Mouse (Mus musculus) layer of hippocampus, postnatal 36 days (tissue): Measurements from ENCODE around the gene Sept3. TPM values are rescaled to one million over a fixed set of nuclear protein-coding genes. Genes with fewer than 3 reads are reported as not detected.

Experiments
- DNase-seq, 2 experiments: peaks; one replicate each; pipeline ENCODE4 v3.0.0; 2022
- total RNA-seq, 2 experiments: library from RNA; stranded (reverse); gene quantifications; 2 replicates each; pipeline ENCODE4 v1.2.3; 2021

The Sept3 gene
- total RNA-seq, 2 experiments from 2014 or later: 608 to 622 TPM

GRCm38 (mm10) chr15:82340414-82341035, 65.8 kb downstream of the Sept3 start:
- no peak for DNase-seq

DNA sequence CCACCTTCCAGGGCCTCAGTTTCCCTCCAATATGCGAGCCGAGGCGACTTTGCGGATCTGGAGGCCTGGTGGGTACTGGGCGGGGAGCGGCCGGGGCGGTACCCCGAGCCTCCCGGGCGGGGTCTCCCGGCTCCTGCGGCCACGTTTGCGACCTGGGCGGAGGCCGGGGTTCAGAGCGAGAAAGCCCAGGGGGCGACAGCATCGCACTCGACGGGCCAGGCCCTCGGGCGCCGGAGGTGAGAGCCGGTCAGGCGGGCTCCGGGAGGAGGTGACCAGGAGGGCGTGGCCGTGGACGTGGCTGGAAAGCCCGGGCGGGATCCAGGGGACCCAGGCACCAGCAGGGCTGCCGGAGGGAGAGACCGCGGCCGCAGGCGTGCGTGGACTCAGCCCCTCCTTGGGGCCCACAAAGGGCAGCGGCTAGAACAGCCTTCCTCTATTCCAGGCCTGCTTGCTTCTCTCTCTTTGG, 66.4 kb downstream of the Sept3 start:
- DNase-seq: no peak

- DNase-seq: no peak
These were observed 67.2 kb downstream of the Sept3 start for GRCm38 (mm10) chr15:82341675-82342542.

GRCm38 (mm10) chr15:82342543-82342935, 67.8 kb downstream of the Sept3 start:
- DNase-seq: no peak

- DNase-seq: no peak
These were observed 68.9 kb downstream of the Sept3 start for GRCm38 (mm10) chr15:82343368-82344287.

Other genes with a start within 250 kb of the Sept3 start
- 100 to 1,000 TPM; 111 to 116 TPM for gene Desi1, start 241.0 kb upstream of the Sept3 start, total RNA-seq
- gene Snu13, start 227.3 kb upstream of the Sept3 start, total RNA-seq: 100 to 1,000 TPM; 107 to 110 TPM
- not detected for gene 4930407I10Rik, start 215.7 kb upstream of the Sept3 start, total RNA-seq
- under 1 TPM; 0.17 to 0.30 TPM for gene Mei1, start 204.9 kb upstream of the Sept3 start, total RNA-seq
- 10 to 100 TPM; 11.5 to 15.3 TPM for gene Ccdc134, start 147.0 kb upstream of the Sept3 start, total RNA-seq
- gene Srebf2, start 127.7 kb upstream of the Sept3 start, total RNA-seq: 100 to 1,000 TPM; 156 to 167 TPM
- under 1 TPM; 0.72 to 0.76 TPM for gene Shisa8, start 62.1 kb upstream of the Sept3 start, total RNA-seq
- under 1 TPM; 0.30 to 0.62 TPM for gene Tnfrsf13c, start 50.5 kb upstream of the Sept3 start, total RNA-seq
- 1 to 10 TPM; 2.7 to 4.0 TPM for gene Cenpm, start 30.1 kb upstream of the Sept3 start, total RNA-seq
- gene 1500009C09Rik, start 22.5 kb upstream of the Sept3 start, total RNA-seq: 100 to 1,000 TPM in 1 of 2 experiments, 10 to 100 TPM in 1; 98.3 to 115 TPM
- gene Wbp2nl, start 24.1 kb downstream of the Sept3 start, total RNA-seq: not detected
- gene Naga, start 64.0 kb downstream of the Sept3 start, total RNA-seq: 10 to 100 TPM; 32.8 to 38.9 TPM
- under 1 TPM; 0.27 to 0.40 TPM for gene Pheta2, start 64.0 kb downstream of the Sept3 start, total RNA-seq
- 100 to 1,000 TPM; 138 to 139 TPM for gene Smdt1, start 64.1 kb downstream of the Sept3 start, total RNA-seq
- 100 to 1,000 TPM; 203 to 209 TPM for gene Ndufa6, start 79.4 kb downstream of the Sept3 start, total RNA-seq
- 10 to 100 TPM; 40.9 to 47.4 TPM for gene Cyp2d22, start 105.4 kb downstream of the Sept3 start, total RNA-seq
- not detected for gene Cyp2d11, start 119.1 kb downstream of the Sept3 start, total RNA-seq
- not detected for gene Cyp2d10, start 132.3 kb downstream of the Sept3 start, total RNA-seq
- gene Cyp2d9, start 158.5 kb downstream of the Sept3 start, total RNA-seq: not detected